Mouse (Mus musculus): ENCODE measurements at regions not wholly inside any gene's neighbourhood (a gene's known extent, or its start where the extent isn't known, plus 50 kb on each side); places are given as distances from the start of the nearest gene placed in this dataset.

DNA sequence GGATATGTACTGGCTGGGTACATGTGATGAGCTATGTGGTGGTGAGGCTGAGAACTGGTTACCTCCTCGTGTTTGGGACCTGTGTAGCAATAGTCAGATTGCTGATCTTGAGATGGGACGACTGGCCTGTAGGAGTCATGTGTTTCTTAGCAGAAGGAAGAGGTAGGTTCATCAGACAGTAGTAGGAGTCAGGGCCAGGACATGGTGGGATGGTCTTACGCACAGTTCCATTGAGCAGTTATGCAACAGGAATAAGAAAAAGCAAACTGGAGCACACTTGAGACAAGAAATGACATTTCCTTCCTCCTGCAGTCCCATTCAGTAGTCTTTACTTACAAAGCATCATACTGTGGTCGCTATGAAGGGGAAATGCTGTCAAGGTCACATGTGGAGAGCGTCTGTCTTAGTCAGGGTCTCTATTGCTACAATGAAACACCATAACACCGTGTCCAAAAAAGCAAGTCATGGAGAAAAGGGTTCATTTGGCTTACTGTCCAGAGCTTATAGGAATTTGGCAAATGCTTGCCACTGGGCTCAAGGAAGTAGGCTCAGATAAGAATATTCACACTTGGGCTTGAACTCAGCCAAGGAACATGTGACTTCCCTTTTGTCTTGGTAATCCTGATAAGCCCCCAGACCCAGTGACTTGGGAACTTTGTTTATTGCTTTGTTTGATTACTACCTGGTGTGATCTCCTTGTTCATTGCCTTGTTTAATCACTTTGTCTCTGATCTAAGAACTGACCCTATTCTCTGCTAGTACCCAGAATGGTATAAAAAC is 72.0 kb downstream of the Tnfaip3 start:
- no peak overlapping the region for H3K4me2 ChIP-seq (ENCODE audit: low read depth, low read length)
- 81% methylated on average over 6 of the region's 6 CpGs for WGBS
- H3K36me3 ChIP-seq (ENCODE audit: control insufficient read depth, insufficient read depth, low read length), result no peaks in the 10 kb centered on the region
- H3K27me3 ChIP-seq (ENCODE audit: control insufficient read depth, insufficient read depth, low read length), result no peaks in the 10 kb centered on the region
- no peak overlapping the region for H3K27ac ChIP-seq (ENCODE audit: low read depth, low read length)
- no peak overlapping the region for H3K4me3 ChIP-seq (ENCODE audit: low read depth, low read length)
- no peak overlapping the region for H3K9ac ChIP-seq (replicated peaks; ENCODE audit: low read depth, low read length)
- ATAC-seq (ENCODE audit: low read depth), result no peak
- H3K9me3 ChIP-seq (ENCODE audit: control insufficient read depth, low read length), result no peaks in the 10 kb centered on the region
- H3K4me1 ChIP-seq (ENCODE audit: control insufficient read depth, insufficient read depth, low read length), result no peaks in the 10 kb centered on the region

DNA sequence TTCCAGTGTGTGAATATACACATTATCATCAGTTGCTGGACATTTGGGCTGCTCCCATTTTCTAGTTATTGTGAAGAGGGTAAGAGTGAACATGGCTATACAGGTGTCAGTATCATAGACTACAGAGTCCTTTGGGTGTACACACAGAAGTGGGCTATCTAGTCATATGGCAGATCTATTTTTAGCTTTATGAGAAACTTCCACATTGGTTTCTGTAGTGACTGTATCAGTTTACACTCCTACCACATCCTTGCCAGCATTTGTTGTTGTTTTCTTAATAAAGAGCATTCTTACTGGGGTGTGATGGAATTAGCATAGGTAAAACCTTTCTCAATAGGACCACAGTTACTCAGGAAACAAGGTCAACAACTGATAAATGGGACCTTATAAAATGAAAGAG is 68.7 kb downstream of the Tnfaip3 start:
- Histone ChIP-seq H3K27ac (ENCODE audit: low read depth, low read length) (no peak overlapping the region), H3K4me2 (ENCODE audit: low read depth, low read length) (no peak overlapping the region), H3K9ac (replicated peaks; ENCODE audit: low read depth, low read length) (no peak overlapping the region), H3K9me3 (ENCODE audit: control insufficient read depth, low read length) (no peaks in the 10 kb centered on the region), H3K4me3 (ENCODE audit: low read depth, low read length) (no peak overlapping the region), H3K36me3 (ENCODE audit: control insufficient read depth, insufficient read depth, low read length) (no peaks in the 10 kb centered on the region), H3K27me3 (ENCODE audit: control insufficient read depth, insufficient read depth, low read length) (no peaks in the 10 kb centered on the region), H3K4me1 (ENCODE audit: control insufficient read depth, insufficient read depth, low read length) (no peaks in the 10 kb centered on the region)
- ATAC-seq (ENCODE audit: low read depth), result no peak

Measured in neural tube, embryonic 14.5 days (tissue).